Comparison of ENCODE assay signal across 26 mouse cellular contexts in the genomic region with DNA sequence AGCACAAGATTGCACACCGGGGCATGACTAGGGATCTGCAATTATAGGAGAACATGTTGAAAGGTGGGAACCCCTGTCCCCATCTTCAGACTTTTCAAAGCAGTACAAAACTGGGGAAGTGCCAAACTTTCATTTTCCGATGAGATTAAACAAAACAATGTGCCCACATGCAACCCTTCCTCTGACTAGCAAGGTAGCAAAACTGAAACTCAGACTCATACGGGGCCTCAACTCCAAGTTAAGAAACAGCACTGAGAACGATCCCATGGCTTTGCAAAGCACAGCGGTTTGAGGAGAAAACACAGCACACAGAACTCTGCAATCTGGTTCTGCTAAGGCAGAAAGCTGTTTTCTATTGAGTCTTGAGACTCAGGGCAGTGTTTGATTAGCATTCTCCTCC.
"Had no signal": no experiment of that assay in that cellular context is flagged by ENCODE, and none has a peak within 500 bp of the region (broad histone marks: within the 10 kb centered on the region; RNA-seq: fewer than 3 reads in every experiment).

No protein-coding gene starts in this region.

- DNase-seq: gastrocnemius, postnatal 14 days; gastrocnemius, postnatal 36 days; heart, adult 11 months; heart, adult 2 months; heart, postnatal 14 days; heart, postnatal 36 days; kidney, adult 18-20 months; kidney, adult 8-10 months; kidney, postnatal 10 days; kidney, postnatal 25 days; kidney, postnatal 4 days; left cerebral cortex, postnatal 4 days had no signal

- H3K4me3 ChIP-seq: heart, adult 2 months; heart, embryonic 13.5 days; heart, embryonic 15.5 days; hindbrain, embryonic 12.5 days; intestine, embryonic 15.5 days; layer of hippocampus, adult 2 months; limb, embryonic 13.5 days; limb, embryonic 15.5 days; liver, embryonic 12.5 days had no signal

- H3K4me1 ChIP-seq: heart, embryonic 13.5 days; heart, embryonic 15.5 days; hindbrain, embryonic 12.5 days; intestine, embryonic 15.5 days; limb, embryonic 15.5 days; liver, embryonic 12.5 days had no signal

- H3K27ac ChIP-seq: heart, adult 2 months; heart, embryonic 13.5 days; heart, embryonic 15.5 days; hindbrain, embryonic 12.5 days; hindbrain, embryonic 14.5 days; intestine, embryonic 15.5 days; layer of hippocampus, adult 2 months; limb, embryonic 13.5 days; limb, embryonic 15.5 days; liver, embryonic 12.5 days; liver, embryonic 14.5 days had no signal

- H3K36me3 ChIP-seq: heart, embryonic 13.5 days; heart, embryonic 15.5 days; hindbrain, embryonic 12.5 days; intestine, embryonic 15.5 days; limb, embryonic 13.5 days; limb, embryonic 15.5 days; liver, embryonic 12.5 days had no signal

- ATAC-seq: hindbrain, embryonic 16.5 days; inflammation-experienced regulatory T-cells, adult 6 months; intestine, embryonic 15.5 days; intestine, postnatal 0 days; liver, embryonic 12.5 days had no signal

- H3K9ac ChIP-seq: heart, embryonic 13.5 days; heart, embryonic 15.5 days; hindbrain, embryonic 12.5 days; hindbrain, embryonic 14.5 days; intestine, embryonic 15.5 days; limb, embryonic 13.5 days; limb, embryonic 15.5 days; liver, embryonic 12.5 days; liver, embryonic 14.5 days had no signal

- H3K9me3 ChIP-seq: heart, embryonic 15.5 days; hindbrain, embryonic 12.5 days; intestine, embryonic 15.5 days; limb, embryonic 13.5 days; limb, embryonic 15.5 days; liver, embryonic 12.5 days had no signal

- H3K4me2 ChIP-seq: heart, embryonic 11.5 days; heart, embryonic 13.5 days; heart, embryonic 15.5 days; hindbrain, embryonic 12.5 days; hindbrain, embryonic 14.5 days; intestine, embryonic 15.5 days; limb, embryonic 13.5 days; limb, embryonic 15.5 days; liver, embryonic 12.5 days had no signal

- H3K27me3 ChIP-seq: heart, embryonic 13.5 days; heart, embryonic 15.5 days; hindbrain, embryonic 12.5 days; intestine, embryonic 15.5 days; limb, embryonic 13.5 days; limb, embryonic 15.5 days; liver, embryonic 12.5 days had no signal
